Mouse (Mus musculus) WW6 (cell line): Measurements from ENCODE around the gene Acss3.
A peak's percentile ranks its signal among the peaks of the same experiment; 100 is the strongest.

ENCODE experiments used
- DNase-seq: peaks from one replicate; pipeline ENCODE4 v3.0.0-alpha.2; 2013; ENCODE audit warnings: low read depth, low spot score

The Acss3 gene

DNA sequence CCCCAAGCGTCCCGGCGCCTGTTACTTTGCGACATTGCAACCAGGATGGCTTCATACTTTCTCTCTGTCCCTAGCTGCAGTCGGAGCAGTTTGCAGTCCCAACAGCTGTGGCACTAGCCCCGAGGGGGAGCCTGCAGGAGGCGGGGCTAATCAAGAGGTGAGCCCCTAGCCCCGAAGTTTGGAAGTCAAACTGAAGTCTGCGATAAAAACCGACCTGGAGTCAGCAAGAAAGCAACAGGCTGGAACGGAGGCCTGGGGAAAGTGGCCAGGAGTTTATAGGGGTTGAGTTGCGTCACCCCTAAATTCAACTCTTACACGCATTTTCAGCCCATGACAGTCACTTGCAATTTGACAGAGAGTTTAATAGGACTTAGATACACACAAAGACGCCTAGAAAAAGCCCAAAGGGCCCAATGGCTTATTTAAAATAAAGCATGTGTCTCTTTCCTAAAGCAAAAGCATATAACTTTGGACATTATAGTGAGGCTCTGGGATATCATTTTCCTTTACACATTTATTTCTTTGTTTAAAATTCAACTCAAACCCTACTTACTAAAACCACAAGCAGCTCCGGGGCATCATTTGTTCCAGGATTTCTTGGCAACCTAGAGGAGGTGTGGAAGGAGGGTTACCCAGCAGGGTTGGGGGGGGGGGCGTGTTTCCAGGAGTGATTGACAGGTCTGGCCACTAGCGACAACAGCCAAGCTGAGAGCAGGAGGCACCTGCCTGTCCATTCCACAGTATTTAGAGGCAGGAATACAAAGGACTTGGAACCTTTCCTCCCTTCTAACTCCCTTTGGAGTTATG is at the start of gene Acss3:
Gene Acss3, minus strand, starts transcription at position 140 of the 807 bp plus-strand sequence.
- DNase-seq: peak; percentile 54

DNA sequence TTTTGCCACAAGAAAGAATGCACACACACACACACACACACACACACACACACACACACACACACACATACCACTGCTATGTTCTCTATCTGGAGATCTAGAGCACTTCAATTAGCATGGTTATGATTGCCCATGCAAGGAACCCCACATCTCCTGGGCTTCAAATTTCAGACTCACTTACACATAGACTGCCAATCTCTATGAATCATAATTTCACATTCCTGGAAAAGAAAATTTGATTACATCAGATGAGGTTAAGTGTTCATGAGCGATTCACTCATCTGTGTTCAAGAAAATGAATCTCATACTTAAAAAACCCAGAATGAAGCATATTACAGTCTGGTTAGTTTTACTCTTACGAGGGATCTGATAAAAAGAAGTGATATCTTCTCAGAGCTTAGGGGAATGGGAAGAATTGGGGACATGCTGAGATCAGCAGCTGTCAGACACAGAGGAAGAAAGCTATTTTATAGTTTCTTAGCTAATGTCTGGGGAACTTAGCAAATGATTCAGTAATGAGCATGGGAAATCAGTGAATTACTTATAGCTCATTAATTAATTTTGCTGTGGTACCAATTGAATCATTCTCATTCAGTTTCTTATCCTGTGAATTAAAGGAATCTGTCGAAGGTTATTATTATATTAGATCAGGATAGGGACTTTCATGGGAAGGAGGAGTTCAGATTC is 48.7 kb upstream of the Acss3 start:
- no peak for DNase-seq

DNA sequence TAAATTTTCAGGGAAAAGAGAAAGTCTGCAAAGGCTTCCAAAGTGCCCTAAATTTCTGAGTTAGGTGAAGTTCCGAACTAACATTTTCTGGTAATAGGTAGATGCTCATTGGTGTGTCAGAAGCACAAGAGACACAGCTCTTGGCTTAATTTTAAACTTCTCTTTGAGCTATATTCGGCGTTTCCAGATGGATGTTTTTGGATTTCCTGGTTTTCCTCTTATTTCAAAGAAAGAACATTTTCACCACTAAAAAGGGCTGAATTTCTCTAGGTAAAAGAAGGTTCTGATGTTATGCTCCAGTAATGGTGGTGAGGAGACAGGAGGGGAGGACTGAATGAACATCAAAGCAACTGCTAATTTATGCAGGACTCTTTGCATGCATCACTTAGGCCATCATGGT is 43.0 kb upstream of the Acss3 start:
- no peak for DNase-seq

DNA sequence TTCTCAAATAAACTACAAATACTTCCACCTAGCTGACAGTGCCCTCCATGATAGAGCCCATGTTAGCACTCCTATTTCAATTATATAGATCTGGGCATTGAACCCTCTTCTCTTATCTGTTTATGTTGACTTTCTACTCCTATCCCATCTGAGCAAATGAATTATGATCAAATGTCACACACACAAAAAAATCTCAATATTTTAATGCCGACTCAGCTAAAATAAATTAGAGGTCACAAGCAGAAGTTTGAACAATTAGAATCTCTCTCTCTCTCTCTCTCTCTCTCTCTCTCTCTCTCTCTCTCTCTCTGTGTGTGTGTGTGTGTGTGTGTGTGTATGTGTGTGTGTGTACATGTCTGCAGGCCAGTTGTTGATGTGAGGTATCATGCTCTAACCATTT is 25.3 kb upstream of the Acss3 start:
- no peak for DNase-seq

DNA sequence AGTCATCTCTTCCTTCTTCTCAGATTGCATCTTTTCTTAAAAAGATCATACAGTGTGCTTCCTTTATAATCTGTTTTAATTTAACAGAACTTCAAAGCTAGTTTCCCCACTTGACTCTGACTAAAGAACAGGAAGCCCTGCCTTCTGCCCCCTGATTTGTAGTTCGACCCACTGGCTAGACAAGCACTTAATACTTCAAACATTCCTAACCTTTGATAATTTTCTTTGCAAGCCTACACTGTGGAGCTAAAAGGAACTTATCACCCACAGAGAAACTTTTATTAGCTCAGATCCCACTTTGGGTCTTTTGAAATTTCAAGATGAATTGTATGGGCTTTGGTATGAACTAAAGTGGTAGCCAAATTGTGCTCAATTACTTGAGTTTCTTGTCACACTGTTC is 20.5 kb upstream of the Acss3 start:
- no peak for DNase-seq

DNA sequence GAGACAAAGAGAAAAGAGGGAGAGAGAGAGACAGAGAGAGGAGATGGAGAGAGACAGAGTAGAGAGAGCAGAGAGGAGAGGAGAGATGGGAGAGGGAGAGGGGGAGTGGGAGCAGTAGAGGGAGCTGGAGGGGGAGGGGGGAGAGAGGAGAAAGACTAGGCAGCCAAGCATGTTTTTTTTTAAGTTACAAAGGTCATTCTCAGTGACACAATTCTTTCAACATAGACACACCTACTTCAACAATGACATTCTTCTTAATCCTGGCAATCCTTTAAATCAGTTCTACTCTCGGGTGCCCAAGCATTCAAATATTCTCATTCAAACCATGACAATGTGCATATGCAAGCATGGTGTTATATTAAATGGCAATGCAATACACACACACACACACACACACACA is 19.4 kb upstream of the Acss3 start:
- no peak for DNase-seq

DNA sequence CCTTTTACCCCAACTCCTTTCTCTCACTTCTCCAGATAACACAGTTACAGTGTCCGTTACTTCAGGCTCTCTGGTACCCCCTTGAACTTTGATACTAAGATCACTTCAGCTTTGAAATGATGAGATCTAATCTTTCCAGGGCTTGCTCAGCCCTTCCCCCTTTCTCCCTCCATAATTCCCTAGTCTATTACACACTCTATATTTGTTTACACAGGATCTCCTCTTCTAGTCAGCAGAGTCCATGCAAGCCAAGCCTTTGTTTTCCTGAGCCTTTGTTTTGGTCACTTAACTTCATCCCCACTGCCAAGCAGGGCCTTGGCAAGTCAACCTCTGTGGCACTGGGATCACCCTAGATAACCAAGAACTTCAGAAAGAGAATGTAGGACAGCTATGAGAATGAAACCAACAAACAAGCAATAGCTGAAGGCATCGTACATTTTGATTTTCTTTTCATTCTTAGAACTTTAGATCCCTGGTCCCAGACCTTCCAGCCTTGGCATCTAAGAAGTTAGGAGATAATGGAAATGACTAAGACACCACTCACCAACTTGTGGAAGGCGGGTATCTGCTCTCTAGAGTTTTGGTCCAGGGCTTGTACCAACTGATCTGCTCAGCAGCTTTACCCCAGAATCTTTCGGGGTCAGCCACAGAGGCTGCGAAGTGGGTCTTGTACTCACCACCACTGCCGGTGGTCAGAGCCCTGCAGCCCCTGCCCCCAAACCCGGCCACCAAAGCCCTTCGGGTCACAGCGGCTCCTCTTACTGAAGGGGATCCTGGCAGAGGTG is 532 bp downstream of the Acss3 start:
- DNase-seq: no peak

DNA sequence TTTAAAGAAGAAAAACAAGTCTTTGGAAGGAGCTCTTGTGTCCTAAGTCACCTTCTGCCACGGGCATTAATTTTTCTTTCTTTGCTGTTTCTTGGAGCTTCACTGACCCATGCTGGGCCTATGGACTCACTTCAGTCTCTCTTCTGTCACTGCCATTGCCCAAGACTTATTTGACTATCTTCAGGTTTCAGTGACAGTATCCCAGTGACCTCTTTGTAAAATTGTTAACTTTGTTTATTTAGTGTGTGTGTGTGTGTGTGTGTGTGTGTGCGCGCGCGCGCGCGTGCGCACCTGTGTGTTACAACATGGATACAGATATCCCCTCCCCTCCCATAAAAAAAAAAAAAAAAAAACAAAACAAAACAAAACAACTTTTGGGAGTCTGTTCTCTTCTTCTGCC is 2.2 kb downstream of the Acss3 start:
- DNase-seq: no peak

DNA sequence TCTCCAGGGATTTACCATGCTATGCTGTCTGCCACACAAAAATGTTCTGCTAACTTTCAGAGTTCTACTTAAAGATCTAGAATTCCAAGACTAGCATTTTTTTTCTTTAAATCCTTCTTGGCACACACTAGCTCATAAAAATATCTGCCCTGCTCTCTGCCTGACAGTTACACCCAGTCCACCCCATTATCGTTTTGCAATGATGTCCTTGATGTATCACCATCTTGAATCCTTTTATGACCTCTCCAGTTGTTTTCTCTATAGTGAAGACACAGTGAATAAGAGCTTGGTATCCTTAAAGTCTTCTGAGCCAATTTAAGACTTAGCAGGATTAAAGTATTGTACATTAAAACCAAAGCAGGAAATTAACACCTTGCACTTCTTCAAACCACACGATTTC is 4.3 kb downstream of the Acss3 start:
- DNase-seq: no peak

DNA sequence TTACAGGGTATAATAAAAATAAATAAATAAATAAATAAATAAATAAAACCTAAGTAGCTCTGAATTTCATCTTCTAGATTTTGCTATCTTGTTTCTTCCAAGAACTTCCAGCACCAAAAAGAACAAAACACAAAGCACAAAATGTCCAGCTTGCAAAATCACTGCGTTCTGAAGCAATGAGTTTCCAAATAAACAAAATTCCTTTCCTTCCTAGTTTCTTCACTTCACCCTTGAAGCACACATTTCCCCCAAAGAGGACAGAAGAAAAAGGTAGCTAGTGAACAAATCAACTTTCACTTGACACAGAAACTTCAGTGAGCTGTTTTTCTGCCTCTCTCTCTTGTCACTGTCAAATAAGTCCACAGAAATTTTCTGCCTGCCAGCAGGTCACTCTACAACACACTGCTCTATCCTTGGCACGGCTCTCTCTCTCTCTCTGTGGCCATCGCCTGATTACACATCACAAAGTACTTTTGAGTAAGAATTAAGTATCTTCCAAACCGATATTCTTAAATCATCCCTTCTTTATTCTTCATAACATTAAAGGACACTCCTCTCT is 6.7 kb downstream of the Acss3 start:
- DNase-seq: no peak

DNA sequence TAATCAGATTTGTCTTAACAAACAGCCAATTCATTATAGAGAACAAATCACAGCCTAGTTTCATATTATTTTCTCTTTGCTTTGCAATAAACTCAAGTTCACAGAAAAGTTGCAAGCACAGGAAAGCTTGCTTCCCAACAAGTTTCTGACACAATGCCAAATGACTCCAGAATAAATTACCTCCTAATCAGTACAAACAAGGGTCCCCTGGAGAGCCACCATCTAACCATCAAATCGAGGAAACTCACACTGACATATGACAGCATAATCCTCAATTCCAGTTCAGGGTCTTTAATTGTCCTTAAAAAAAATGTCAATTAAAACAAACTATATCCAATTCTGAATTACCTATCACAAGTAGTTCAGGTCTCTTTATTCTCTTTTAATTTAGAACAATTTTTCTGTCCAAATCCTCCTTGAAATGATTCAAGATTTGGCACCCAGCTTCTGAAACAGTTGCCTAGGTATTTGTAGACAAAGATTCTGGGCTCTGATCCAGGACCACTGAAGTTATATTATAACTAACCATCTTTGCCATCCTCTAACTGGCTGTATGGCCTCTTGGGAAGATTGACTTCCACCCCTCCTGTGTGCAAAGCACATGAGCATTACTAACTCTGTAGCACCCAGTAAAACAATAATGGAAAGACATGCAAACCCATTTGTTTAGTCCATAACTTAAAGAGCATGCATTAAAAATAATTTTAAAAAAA is 7.4 kb downstream of the Acss3 start:
- no peak for DNase-seq

DNA sequence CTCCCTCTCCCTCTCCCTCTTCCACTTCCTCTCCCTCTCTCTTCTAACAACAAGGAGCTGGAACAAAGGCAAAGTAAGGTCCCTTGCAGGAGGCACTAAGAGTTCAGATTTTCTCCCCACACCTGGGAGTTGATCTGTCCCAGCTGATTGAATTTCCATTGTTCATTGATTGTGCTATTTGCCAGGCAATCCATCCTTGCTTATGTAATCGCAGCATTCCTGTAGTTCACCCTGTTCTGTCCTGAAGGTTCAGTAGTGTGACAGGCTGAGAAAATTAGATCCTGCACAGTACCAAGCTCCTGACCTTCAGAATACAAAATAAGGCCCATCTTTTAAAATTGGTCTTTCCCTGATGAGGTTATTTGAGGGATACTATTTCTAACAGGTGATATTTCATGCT is 8.3 kb downstream of the Acss3 start:
- no peak for DNase-seq

DNA sequence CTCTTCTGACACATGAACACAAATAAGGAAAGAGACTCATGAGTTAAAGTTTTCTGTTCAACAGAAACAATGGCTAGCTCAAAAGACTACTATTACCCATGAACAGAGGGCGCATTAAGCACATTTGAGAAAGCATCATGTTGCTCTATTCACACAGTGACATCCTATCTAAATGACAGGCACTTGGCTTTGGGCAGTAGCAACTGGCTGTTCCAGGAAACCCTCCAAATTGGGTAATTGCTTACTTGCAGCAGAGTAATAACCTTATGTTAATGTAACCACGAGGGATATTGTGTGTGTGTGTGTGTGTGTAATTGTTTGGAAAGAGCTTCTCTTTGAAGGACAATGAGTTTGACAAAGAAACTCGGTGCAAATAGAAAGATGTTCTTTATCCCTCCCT is 29.0 kb downstream of the Acss3 start:
- no peak for DNase-seq

DNA sequence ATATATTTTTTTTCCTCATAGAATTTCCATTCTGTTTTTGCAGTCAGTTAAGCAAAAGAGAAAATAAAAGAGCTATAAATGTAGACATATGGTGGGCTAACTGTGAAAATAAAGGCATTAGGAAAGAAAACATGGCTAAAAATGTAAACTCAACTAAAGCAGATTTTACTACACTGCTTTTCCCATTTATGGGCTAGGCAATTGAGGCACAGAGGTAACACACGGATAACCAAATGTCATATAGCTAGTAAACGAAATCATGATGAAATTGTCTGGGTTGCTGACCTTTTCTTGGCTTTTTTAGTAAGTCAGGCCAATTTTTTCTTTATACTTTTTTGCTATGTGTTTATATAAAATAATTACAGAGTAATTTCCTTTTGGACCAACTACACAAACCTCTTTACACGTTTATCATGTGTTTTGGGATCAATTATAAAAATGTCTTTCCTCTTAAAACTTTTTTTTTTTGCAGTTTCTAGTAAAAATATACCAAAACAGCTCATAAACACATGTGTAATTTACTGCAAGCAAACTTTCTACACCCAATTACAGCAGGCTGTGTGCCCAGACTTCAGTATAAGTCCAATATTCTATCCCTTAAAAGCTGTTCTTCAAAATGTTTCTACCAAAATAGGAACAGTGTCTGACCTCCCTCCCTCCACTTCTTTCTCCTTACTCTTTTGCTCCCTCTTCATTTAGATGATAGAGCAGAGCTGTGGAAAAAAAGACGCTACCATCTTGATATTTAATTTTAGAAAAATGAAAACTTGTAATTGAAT is 69.4 kb downstream of the Acss3 start:
- DNase-seq: no peak

DNA sequence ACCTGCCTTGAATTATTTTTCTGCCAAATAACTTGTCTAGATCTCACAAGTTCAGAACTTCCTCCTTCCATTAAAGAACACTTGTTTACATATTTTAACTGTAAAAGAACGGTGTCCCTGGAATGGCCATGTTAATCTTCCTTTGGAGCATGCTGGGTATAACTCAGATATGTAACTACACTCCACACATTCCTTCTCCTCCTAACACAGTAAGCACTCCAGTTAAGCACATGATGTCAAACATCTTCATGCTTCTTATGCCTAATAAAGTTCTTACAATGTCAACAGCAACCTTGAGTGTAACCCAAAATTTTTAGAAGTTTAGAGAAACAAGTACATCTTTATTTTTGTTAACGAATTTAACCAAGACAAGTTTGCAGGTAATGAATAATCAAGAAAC is 73.0 kb downstream of the Acss3 start:
- no peak for DNase-seq

DNA sequence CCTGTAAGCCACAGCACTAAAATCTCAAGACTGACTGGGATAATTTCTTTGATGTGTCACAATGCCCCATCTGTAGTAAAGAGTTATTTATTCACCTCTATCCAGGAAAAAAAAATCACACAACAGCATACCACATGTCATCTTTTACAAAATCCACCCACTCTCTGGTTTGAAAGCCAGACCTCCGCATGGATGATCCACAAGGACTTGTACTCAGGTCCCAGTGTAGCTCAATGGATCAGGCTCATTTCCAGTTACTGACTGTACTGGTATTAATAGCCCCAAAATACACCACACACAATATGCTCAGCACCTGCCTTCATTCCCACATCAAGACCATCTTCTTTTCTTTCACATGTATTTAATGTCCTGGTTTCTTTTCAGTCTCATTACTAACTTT is 80.8 kb downstream of the Acss3 start:
- no peak for DNase-seq

DNA sequence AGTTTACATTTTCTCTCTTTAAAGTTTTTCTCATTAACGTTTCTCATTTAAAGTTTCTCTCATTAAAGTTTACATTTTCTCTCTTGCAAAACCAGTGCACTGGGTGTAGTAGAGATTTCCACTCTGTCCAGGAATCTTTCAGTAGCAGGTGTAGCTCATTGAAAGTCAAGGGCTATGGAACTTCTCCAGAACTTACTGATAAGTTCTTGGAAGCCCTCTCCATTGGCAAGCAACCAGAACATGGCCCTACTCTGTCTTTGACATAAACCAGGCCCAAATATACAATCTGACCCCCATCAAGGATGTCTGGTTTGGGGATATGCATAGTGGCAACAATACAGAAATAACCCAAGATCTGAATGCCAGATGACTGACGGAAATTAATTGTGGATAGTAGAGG is 82.6 kb downstream of the Acss3 start:
- no peak for DNase-seq

DNA sequence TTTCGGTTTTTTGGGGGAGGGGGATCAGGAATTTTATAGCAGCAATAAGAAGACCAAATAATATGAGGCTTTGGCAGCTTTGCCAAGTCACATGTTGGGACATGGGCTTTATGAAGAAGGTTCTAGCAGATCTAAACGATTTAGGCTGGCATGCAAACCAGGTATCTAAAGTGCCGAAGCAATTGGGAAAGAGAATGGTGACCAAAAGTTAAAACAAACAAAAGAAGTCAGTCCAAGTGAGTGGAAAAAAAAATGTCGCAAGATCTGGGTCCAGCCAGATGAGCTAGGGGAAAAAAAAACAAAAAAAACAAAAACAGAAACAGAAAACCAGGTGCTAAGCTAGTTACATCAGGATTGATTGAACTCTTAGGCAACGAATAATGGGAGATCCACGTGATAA is 83.1 kb downstream of the Acss3 start:
- no peak for DNase-seq

DNA sequence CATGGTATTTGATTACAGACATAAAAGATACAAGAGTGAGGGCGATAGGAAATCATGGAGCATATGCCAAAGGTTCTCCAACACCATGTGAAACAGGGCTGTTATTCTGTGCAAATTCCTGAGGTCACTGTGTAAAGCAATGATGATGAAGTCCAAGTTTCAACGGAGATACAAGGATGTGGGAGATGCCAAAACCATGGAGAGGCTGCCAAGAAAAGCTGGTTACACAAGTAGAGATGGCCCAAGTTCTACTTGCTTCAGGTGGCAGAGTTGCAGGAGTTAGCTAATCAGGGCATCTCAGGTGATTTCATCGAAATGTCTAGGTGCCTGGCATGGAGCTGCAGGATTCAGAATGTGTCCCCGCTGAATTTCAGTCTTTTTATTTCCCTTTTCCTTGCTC is 84.3 kb downstream of the Acss3 start:
- DNase-seq: no peak

DNA sequence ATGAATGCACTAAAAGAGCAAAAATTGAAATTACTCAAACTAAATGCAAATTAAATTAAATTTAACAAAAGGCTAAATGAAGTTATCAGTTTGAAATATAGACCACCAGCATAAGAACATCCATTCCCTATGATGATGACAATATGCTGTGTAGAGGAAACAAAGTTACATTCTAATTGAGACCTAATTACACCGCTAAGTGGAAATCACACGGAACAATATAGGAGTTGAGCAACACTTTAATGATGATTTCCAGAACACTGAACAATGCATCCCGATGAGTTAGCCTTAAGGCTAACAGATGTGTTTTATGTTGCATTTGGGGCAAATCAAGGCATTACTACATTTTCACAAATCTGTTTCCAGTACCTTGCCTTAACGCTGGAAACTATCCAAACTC is 99.2 kb downstream of the Acss3 start:
- no peak for DNase-seq

DNA sequence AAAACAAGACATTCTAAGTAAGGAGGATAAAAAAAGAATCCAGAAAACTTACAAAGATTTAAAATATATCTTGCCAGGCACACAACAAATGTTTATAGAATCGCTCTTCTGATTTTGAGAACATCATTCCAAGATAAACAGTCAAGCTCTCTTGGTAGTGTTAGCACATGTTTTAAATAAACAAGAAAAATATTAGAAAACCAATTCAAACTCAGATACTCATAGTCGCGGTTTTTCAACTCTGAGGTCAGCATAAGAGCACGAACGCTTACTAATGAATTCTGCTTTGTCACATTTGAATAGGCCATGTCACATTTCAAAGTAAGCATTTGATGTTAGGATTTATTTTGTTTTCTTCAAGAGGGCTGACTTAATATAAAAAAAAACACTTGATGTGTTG is 102.3 kb downstream of the Acss3 start:
- no peak for DNase-seq
